Mouse (Mus musculus) urinary bladder, adult 18-20 months (tissue): ENCODE measurements around the gene Tnf.
"Not testable (repeated sequence)": the region's sequence is repeated elsewhere in the genome, so short reads cannot be mapped to it uniquely, and the experiment has no call there.

Source experiments
- DNase-seq, 2 experiments: peaks; one replicate each; pipeline ENCODE4 v3.0.0; 2022; ENCODE audit warnings: low spot score in 2 of 2, mixed read lengths in 2 of 2

Gene Tnf

DNA sequence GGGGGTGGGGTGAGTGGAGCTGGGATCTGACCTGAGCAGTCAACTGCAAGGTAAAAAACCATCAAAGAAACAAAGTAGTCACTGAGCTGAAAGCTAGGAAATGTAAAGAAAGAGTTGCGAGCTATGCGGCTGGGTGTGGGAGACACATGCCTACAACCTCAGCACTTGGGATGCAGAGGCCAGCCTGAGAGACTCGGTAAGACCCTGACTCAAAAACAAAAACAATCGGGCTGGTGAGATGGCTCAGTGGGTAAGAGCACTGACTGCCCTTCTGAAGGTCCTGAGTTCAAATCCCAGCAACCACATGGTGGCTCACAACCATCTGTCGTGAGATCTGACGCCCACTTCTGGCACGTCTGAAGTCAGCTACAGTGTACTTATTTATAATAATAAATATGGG lies 32.3 kb upstream of the Tnf start:
- DNase-seq = not testable (repeated sequence)

DNA sequence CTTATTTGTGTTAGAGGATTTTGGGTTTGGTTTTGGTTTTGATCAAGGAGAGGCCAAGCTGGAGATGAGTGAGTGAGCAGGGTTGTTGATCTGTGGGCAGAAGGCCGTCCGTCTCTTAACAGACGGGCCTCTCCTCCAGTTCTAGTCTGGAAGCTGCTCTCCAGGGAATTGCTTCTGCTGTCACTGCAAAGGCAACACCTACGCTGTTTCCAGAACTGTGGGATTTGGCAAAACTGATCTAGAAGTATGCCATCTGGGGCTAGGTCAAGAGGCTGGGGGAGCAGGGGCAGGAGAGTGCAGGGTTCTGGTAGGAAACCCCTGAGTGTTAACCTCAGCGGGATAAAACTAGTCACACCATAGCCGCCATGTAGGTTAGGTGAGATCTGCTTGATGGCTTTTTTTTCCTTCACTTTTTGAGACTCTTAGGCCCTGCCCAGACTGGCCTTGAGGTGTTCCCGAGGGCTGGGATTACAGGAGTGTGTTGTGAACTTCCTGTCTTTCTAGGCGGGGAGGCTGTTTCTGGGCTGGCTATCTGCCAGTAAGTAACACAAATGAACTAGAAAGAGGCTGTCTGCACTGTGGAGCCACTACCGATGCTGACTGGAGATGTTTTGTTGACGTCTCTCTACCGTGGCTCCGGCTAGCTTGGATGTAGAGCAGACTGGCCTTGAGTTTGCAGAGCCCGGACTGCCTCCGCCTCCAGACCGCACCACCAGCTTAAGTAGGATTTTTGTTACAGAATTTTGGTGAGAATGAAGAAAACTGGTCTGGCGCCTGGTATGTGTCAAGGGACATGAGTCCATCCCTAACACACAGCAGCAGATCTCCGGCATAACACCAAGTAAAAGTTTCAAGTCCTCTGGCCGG lies 31.5 kb upstream of the Tnf start, which contains the start of gene Atp6v1g2:
Gene Atp6v1g2 (plus strand): TSS at position 547 of the 867 bp plus-strand sequence.
- no peak for DNase-seq

DNA sequence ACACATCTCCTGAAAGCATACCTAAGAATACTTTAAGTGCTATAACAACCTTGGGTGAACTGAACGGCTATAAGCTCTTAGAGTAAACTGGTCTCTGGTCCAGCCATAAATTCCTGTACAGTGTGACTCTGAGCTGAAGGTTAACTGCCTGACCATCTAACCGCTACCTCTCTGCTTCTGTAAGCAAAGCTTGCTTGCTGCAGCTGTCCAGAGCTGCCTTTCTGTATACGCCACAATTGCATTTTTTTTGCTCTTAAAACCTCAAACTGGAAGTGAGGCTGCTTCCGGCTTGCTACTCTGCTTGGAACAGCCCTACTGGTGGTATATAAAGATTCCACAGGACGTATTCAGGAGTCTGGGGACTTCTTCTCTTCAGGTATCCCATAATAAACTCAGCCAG lies 30.9 kb upstream of the Tnf start:
- no peak for DNase-seq

DNA sequence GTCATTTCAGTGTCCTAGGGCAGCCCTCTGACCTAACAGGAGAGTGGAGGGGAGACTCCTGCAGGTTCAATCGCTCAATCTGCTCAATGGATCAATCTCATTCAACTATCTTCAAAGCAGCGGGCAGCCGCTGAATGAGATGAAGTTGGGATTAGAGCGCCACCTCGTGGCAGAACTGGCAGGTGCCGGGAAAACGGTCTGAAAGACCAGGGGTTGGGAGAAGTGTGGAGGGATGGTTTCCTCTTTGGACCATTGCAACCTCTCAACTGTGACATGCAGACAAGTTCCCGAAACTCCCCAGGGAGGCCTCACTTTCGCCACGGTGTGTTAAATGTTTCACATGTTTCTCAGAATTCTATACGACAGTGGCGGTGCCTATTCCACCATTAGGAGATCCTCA lies 30.2 kb upstream of the Tnf start:
- DNase-seq = peak; percentile 65 to 74

DNA sequence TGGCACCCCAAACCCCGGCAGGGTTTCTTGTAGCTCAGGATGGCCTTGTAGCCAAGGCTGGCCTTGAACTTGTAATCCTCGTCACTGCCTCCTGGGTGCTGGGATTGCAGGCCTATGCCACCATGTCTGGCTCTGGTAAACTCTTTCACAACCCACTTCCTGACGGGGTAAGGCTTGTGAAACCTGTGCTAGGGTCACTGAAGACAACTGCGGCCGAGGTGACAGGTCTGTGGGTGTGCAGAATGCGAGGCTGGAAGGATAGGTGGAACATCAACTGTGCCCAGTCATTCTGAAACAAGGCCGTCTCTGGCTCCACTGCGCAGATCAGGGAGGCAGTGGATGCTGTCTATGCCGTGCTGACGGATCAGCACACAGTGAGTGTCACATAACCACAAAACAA lies 29.2 kb upstream of the Tnf start:
- no peak for DNase-seq

DNA sequence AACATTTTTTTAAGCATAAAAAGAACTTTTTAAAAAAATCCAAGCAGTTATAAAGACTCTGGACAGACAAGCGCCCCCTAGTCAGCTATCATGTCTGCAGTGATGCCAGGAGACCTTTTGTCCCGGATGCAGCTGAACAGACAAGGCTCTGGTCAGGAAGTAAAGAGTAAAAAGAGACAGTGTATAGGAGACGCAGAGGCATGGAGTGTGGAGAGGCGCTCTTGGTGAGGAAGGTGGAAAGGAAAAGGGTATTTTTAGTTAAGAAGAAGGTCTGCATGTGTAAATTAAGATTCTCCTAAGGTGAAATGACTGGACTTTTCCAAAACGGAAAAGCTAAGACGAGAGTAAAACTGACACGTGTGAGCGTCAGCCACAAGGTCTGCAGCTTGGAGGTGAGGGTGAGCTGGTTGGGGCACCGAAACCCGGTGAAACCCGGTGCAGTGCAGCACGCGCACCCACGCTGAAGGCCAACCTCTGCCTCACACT lies 24.8 kb upstream of the Tnf start:
- no peak for DNase-seq

DNA sequence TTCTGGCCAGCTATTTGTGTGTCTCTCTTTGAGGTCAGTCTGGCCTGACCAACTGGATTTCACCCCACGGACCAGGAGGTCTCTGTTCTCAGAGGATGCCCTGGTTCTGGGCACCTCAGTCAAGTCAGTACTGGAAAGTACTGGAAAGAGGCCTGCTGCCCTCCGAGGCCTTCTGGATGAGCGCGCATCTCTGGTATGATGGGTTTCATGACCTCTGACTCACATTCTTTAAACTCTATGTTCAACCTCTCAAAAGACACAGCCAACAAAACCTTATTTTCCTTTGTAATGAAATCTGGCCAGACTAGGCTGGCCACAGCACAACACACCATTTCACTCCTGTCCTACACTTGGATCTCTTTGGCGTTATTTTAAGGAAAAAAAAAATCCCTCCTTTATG lies 23.6 kb upstream of the Tnf start:
- no peak for DNase-seq

DNA sequence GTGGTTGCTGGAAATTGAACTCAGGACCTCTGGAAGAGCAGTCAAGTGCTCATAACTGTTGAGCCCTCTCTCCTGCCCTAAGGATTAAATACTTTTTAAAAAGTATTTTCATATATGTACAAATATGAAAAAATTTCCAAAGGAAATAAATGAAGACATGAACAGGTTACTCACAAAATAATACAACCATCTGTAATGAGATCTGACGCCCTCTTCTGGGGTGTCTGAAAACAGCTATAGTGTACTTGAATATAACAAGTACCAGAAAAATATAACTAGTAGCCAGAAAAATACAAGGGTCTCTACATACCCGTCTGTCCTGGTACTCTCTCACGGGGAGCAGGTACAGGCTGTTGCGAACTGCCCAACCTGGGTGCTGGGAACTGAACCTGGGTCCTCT lies 22.8 kb upstream of the Tnf start:
- no peak for DNase-seq

DNA sequence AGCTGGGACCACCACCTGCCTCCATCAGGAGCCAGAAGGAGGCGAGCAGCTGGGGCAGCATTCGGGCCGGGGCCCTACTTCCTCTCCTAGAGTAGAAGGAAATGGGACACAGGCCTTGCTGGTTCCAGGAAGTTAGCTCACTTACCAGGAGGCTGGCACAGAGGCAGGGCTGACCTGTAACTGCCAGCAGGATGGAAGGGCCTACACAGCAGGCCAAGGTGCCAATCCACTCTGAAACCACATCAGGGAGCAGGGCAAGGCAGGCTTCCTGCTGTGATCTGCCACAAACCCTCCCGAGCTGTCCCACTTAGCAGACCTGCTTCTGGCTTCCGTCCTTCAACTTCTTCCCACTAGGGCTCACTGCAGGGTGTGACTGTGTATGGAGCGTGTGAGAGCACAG lies 20.5 kb upstream of the Tnf start:
- DNase-seq = no peak

DNA sequence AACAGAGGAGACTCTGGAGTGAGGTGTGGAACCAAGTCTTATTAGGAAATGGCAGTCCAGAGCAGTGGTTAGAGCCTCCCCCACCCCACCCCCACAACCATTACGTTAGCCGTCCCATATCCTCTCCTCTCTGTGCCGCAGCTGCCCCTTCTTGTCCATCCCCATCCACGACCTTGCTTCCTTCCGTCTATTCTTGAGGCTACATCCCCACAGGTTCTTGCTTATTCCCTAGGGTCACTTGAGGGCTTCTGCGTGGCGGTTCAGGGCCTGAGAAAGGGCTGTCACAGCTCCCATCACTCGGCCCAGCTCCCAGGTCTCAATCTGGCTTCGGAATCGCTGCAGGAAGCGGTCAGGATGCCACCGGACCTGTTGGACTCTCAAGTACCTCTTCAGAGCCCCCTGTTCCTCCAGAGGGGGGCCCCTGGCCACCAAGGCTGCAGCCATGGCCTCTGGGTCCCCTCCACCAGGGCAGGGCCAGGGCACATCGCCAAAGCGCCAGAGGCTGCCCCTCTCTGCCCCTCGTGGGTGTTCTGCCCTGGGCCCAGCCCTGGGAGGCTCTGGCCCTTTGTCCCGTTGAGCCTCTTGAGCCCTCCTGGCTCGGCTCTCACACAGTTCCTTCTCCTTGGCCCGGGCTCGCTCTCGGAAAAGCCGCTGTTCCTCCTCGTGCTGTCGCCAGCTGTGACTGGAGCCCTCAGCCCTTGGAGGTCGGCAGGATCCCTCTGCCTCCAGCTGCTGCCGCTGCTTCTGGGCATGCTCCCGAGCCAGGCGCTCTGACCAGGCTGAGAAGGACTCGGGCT lies 18.5 kb upstream of the Tnf start, which contains the start of gene Gm16181:
Gene Gm16181 (plus strand): TSS at position 679 of the 797 bp plus-strand sequence.
- DNase-seq = no peak

DNA sequence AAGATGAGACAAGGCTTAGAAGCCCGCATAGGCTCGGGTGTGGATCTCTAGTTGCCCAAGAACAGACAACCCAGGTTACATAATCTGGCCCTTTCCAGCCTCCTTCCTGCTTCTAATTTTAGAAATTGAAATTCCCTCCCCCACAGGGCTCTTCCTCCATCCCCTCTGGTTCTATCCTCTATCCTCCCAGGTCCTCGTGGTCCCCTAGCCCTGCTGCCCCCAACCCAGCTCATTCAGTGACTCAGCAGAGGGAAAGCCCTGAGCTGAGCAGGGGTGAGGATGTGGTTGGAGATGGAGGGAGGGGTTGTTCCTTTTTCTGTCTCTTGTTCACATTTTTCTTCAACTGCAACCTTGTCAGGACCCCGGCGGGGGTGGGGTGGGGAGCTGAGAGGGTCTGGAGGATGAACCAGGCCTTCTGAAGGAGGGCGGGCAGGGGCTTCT lies 17.8 kb upstream of the Tnf start:
- DNase-seq = no peak

DNA sequence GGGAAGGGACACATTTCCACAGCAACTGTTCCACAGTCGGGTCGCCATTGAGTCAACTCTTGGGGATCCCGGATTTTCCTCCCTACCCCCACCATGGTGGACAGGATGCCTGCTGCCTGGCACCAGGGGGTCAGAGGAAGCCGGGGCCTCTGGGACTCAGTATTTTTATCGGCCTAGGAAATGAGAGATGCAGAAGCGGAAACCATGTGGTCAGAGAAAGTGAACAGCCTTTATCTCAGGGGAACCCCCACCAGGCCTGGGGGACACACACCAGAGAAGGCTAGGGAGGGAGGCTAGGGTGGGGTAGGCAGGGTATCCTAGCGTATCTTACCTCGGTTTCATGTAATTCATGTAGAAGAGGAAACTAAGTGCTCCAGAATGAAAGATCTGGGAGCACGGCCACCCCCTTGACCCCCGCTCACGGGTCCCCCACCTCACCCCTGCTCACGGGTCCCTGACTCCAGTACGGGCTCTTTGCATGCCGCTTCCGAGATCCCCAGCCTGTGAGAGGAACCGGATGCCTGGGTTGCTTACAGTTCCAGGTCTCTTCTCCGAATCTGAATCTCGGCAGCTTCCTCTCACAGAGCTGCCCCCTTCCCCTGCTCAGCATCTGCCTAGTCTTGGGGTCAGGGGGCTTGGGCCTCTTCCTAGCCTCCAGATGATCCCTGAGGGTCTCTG lies 16.8 kb upstream of the Tnf start:
- no peak for DNase-seq

DNA sequence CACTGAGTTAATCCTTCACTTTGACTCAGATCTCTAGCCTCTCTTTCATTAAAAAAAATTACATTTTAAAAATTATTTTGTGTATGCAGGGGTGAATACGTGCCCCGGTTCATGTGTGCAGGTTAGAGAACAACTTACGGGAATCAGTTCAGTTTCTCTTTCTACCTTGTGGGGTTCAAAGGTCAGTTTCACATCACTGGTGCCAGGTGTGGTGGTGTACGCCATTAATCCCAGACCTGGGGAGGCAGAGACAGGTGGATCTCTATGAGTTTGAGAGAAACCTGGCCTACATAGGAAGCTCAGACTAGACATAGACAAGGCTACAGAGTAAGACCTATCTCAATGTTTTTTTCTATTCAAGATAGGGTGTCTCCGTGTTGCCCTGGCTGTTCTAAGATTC lies 11.3 kb upstream of the Tnf start:
- no peak for DNase-seq

DNA sequence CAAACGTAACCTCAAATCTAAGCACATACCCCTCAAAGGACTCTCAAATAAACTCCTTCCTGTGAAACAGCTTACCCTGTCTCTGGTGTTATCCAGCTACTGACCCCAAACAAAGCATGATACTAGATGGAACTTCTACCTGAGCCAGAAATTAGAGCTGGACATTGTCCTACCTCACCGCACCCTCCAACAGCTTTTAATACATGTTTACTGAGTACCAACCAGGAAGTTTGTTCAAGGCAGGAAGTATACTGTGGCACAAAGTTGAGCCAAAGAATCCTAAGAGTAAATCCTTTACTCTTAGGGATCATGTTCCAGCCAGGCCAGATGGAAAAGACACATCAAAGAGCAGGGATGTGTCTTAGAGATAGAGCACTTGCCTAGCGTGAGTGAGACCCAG lies 8.8 kb upstream of the Tnf start:
- no peak for DNase-seq

DNA sequence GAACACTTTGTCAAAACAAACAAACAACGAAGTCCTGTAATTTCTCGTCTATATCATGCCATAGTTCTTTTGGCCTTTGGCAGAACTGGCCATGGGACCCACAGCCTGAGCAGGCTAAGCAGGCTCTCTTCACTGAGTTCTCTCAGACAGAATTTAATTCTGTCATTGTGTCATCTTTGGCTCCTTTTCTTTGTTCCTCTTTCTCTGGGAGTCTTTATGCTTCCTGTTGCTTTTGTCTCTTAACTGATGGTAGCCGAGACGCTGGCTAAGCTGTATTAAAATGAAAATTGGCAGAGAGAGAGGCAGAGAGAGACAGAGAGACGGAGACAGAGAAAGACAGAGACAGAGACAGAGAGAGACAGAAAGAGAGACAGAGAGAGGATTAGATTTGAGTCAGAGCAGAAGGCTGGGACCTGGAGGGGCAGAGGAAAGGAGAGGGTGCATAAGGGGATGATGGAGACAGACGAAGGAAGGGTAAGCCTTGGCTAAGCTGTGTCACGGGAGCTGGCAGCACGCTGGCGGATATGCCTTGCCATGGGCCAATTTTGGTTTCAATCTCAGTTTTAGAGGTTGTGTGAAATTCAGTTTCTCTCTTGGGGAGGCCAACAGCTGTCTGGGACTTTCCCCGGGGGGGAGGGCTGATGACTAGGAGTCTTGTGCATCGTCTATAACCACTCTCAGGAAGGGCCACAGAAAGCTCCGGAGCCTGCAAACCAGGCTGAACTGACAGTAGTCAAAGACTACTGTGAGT lies 8.2 kb upstream of the Tnf start:
- no peak for DNase-seq

DNA sequence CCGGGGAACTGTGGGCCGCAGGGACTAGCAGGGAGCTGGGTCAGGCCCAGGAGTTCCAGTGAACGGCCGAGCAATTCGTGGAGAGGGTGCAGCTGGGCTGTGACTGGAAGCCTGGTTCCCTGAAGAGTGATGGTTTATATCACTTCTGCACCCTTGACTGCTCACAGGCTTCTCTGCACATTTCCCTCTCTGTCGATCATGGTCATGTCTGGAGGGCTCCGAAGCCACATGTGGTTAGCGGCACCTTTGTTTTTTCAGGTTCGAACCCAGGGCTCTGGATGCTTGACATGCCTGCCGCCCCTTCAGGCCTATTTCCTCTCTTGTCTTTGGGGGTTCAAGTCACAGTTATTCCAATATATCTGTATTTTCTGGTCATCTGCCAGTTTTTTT lies 3.6 kb upstream of the Tnf start:
- no peak for DNase-seq

DNA sequence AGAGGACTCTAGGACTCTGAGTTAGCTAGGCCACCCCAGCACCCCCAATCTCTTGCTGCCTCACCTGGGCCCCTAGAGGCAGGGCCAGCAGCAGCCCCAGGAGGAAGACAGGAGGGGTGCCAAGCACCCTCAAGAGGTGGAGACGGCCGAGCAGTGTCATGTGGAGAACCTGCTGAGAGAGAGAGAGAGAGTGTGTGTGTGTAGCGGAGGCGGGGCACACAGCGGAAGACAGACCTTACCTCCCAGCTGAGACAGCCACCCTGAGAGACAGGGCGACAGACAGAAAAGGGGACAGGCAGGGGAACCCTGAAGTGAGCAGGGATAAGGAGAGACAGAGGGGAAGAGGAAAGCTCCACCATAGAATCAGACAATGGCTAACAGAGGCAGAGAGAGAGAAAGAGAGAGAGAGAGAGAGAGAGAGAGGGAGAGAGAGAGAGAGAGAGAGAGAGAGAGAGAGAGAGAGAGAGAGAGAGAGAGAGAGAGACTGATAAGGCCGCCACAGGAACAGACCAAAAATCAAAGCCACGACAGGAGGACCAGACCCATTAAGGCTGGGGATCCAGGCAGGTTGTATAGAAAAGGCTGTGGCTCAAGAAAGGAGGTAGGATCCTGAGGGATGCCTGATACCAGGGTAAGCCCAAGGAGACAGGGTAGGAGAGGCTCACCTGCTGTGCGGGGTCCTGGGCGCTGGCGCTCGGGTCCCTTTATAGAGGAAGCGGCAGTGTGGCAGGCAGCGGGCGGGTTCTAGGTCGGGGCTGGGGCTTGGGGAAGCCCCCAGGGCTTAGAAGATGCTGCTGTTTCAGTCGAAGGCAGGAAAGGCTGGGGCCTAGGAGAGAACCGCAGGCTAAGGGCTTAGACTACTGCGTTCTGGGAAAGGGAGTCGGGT lies 2.9 kb upstream of the Tnf start, which contains the start of gene Lta:
Gene Lta (minus strand): TSS at position 858 of the 886 bp plus-strand sequence.
- DNase-seq = no peak

DNA sequence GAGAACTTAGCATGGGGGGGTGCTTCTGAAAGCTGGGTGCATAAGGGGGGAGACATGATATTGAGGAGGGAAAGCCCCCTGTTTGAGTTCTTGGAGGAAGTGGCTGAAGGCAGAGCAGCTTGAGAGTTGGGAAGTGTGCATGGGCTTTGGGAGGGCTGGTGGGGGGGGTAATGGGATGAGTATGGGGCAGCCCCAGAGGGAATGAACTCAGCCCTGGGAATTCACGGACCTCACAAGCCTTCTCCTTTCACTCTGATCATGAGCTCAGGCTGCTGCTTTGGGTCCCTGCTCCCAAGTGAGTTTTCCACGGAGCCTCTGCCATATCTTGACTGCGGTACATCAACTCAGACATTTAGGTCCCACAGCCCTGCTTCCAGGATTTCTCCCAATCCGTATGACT lies 635 bp upstream of the Tnf start:
- no peak for DNase-seq

DNA sequence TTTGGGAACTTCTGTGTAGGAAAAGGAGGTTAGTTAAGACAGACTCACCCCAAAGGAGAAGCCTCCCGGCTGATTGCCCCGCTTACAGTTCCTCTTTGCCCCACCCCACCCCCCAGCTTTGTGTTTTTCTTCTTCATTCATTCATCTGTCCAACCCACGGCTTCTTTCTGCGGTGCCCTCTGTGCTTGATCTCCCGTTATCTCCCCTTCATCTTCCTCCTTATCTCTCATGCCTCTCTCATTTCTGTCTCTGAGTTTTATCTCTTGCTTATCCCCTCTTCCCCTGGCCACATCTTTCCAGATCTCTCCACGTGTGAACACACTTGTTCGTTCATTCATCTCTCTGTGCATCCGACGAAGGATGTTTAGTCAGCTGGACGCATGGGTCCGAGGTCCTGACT lies 679 bp downstream of the Tnf start:
- DNase-seq = no peak

DNA sequence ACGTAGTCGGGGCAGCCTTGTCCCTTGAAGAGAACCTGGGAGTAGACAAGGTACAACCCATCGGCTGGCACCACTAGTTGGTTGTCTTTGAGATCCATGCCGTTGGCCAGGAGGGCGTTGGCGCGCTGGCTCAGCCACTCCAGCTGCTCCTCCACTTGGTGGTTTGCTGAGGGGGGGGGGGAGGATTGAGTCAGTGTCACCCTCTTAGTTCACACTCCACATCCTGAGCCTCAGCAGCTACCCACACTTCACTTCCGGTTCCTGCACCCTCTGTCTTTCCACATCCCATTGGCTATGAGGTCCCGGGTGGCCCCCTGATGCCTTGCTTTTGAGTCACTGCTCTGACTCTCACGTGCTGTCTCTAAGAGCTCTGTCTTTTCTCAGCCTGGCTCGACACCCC lies 1.4 kb downstream of the Tnf start:
- no peak for DNase-seq
